Mouse (Mus musculus): Measurements from ENCODE around the gene Cenpi.
"Not testable (repeated sequence)": the region's sequence is repeated elsewhere in the genome, so short reads cannot be mapped to it uniquely, and the experiment has no call there.

The Cenpi gene

DNA sequence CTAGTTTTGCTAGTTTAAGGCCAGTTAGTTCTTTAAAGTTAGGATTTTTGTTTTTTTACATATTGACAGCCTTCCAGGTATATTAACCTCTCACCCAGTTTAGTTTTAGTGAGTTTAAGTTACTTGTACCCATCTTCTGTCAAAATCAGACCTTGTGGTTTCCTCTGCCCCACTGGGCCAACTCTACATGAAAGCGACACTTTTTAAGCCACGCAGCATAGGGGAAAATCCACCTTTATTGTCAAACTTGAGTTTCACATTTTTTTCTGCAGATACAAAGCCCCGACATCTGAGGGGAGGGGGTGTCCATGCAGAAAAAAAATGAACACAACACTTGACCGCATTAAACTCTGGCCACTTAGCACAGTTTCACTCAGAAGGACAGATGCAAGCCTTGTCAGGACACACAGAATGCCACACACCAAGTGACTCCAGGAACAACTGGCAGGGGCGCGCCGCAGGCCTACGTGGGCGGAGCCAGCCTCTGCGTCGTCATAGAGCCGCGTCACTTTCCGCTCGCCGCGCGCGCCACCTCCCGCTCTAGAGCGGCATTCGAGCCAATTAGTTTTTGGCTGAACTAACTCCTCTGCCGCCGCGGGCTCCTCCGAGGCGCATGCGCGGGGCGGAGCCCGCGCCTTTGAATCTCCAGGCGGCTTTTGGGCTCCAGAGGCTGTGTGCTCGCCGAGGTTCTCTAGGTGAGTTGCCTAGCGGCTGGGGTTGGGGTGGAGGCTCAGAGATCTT lies at the start of gene Cenpi:
Cenpi (plus strand) TSS at position 551 of the 741 bp plus-strand sequence.
- peak; percentile 75 for DNase-seq (ENCODE audit: low read depth, low spot score)

DNA sequence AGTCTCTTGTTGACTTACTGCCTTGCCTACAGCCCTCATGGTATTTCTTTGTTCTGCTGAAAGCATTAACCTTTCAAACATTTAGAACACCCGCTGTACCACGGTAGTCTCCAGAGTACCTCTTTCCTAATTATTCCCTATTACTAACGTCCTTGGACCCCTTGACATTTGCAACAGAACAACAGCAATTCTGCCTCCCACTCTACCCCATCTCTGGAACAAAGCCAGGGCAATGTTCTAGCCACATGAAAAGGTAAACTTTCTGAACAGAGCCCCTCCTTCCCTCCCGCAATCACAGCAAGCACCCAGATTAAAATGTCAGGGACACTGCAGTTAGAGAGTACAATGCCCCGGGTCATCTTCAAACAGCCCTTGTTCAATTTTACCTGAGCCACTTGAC lies 46.7 kb upstream of the Cenpi start:
- DNase-seq (ENCODE audit: low read depth, low spot score) = no peak

DNA sequence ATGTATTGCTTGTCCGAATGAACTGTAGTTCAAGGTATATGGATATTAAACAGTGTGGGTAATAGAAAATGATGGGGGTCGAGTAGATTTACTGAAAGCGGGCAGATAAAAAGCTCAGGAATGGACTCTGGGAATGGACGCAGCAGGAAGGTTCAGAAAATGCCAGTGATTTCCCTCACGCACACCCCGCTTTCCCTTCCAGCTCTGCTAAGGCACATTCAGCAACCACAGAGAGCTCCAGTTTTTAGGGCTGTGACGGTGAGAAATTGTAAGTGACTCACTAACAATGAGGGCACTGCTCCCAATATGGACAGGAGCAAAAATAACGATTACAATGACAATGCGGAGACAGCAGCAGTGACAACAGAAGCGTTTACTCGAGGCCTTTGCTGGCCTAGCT lies 45.8 kb upstream of the Cenpi start:
- DNase-seq (ENCODE audit: low read depth, low spot score) = no peak

DNA sequence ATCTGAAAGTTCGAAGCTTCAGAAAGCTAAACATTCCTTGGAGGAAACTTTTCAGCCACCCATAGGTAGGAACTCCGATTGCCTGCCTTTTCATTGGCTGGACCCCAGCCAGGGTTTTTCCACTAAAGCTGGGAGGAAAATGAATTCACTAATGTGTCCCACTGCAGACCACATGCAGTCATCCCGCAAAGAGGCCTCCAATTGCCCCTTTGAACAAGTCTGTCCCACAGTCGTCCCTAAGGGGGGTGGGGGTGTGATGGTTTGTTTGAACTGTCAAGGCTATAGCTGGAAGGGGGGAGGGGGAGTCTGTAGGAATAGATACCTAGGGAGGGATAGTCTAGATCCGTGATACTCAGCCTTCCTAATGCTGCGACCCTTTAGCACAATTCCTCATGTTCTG lies 32.2 kb upstream of the Cenpi start:
- no peak for DNase-seq (ENCODE audit: low read depth, low spot score)

DNA sequence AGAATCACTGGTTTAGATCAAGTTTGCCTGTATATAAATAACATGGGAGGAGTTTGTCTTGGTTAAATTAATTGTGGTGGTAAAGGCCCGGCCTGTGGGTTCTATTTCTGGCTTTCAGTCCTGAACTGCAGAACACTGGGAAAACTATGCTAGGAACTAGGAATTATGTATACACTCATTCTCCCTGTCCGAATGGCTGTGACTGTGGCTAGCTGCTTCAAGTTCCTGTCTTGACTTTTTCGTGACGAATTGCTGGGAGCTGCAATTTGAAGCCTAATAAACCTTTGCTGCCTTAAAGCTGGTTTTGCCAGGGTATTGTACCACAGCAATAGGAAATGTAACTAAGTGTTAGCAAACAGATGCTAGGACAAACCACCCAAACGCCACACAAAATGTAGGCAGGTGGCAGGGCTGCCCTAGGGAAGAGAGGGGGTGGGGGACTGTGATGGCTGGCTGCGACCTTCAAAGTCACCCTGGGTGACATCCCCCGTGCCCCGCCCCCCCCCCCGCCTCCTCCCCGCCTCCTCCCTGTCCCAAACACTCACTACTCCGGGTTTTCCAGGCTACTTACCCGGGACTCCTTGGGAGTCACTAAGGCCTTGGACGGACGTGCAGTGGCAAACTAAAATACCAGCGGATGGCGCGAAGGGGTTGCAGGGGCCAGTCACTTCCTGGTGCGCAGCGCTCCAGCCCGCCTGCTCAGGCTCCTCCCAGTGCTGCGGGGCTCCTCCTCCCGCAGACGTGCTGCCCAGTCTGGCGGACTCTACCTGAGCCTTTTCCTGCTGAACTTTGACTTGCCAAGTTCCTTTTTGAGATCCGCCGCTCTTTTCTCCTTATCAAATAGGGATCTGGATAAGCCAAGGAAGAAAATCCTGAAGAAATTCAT lies 31.4 kb upstream of the Cenpi start, which contains the start of gene Trmt2b:
Trmt2b (minus strand) TSS at position 710 of the 886 bp plus-strand sequence.
- no peak for DNase-seq (ENCODE audit: low read depth, low spot score)

DNA sequence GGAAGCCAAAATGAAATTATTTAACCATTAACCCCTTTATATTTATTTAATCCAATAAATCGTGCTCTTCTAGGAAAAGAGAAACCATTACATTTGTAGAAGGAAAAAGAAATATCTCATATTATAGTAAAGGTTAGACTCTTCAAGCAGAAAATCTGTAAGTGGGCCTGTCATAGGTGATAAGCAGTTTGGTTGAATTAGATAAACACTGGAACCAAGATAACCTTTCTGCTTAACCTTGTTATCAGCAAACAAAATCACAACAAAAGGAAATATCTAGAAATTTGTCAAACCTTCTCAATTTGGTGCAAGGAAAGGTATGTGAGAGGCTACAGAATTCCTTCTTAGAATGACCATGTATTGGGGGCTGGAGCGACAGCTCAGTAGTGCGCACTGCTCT lies 27.4 kb upstream of the Cenpi start:
- no peak for DNase-seq (ENCODE audit: low read depth, low spot score)

DNA sequence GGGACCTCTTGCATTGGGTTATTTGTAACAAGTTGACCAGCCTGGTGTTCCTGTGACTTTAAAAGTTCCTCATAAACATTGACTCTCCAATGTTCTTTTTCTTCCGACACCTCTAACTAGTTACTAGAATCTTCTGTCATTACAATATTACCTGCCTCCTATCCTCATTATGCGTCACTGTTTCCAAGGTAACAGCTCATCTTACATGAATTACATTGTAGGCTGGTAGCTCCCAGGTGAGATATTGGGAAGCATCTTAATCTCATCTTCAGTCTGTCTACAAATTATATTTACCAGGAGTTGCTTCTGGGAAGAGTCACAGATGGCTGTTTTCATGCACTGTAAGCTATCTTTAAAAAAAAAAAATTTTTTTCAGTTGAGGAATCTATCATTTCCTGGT lies 22.8 kb upstream of the Cenpi start:
- no peak for DNase-seq (ENCODE audit: low read depth, low spot score)

DNA sequence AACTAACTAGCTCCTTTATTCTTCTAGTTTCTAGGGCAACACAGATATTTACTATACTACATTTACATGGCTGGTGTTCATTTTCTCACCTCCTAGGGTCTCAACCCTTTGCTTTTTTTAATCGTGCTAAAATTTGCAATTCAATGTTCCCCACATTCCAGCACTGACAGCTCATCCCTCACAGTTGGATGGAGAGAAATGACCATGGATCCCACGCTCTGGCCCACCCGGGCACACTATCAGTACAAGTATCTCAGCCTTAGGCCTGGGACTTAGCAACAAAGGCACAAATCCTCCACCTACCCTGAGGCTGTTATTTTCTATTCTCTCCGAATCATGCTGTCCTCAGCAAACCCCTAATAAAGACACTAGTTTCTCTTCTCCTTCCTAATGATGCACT lies 22.1 kb upstream of the Cenpi start:
- DNase-seq (ENCODE audit: low read depth, low spot score) = no peak

DNA sequence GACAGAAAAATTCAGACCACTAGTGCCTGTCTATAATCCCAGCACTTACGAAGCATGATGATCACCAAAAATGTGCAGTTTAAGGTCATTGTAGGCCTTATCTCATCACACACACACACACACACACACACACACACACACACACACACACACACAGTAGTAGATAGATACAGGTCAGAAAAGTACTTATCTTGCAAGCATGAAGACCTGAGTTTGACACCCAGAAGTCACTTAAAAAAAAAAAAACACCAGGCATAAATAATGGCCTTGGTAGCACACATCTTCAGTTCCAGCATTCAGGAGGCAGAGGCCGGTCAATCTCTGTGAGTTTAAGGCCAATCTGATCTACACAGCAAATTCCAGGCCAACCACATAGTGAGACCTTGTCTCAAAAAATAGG lies 20.6 kb upstream of the Cenpi start:
- no peak for DNase-seq (ENCODE audit: low read depth, low spot score)

DNA sequence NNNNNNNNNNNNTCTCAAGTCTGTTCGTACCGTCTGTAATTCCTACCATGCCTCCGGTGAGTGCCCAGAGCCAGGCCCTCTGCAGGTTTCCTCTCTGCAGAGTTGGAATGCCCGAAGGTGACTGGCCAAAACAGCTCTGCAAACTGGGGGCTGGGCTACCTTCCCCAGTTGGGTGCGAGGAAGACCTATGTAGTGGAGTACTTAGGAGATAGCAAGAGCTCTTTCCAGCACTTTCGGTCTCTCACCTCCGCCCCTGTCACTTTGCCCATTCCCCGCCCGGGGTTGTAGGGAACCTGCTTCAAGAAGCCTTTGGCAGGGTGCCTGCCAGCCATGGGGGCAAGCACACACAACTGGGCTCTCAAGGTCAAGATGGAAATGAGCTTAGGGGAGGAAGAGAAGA lies 11.6 kb upstream of the Cenpi start:
- no peak for DNase-seq (ENCODE audit: low read depth, low spot score)

DNA sequence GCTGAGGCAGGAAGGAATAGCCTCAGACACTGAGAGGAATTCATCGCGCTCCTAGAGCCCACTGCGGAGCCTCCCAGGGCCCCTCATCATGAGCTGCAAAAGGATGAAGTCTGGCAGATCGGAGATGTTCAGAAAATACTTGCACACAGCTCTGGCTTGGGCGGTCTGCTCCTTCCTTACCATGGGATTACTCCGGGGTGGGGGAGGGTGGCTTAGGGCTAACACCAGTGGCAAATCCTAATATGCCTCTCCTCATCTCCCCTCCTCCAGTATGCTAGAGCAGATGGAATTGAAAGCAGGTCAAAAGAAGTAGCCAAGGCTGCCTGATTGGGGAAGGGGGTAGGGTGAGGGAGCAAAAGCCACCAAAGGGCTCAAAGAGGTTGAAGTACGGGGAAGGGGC lies 11.1 kb upstream of the Cenpi start:
- DNase-seq (ENCODE audit: low read depth, low spot score) = no peak

DNA sequence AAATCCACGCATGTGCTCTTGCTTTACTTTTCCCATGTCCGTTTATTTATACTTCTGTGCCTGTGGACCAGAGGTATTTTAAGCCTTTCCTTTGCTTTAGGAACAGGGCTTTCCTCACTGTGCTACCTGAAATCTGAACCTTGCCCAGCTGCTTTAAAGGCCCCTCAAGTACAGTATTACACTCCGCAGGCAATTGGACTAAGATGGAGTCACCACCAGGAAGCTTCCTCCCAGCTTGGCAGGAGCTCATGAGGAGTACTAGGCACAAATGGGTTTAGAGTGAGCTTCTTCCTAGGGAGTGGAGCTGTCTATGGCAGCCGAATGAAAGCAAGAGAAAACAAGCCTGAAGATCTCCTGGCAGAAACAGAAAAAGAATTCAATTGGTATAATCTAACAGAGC lies 10.7 kb upstream of the Cenpi start:
- no peak for DNase-seq (ENCODE audit: low read depth, low spot score)

DNA sequence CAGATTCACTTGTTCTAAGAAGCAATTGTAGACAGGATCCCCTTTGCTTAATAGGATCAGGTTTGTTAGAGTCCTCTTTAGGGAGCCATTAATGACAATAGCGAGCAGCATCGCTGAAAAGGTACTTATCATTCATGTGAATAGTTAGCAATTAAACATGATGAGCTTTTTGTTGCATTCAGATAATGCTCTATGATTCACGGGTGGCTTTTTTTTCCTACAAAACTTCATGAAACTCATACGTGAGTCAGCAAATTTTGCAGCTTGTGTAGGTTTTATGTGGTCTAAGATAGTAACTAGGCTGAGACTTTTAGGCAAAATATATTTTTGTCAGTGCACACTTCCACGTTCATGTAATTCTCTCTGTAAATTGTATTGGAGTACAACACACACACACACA lies 7.7 kb upstream of the Cenpi start:
- no peak for DNase-seq (ENCODE audit: low read depth, low spot score)

DNA sequence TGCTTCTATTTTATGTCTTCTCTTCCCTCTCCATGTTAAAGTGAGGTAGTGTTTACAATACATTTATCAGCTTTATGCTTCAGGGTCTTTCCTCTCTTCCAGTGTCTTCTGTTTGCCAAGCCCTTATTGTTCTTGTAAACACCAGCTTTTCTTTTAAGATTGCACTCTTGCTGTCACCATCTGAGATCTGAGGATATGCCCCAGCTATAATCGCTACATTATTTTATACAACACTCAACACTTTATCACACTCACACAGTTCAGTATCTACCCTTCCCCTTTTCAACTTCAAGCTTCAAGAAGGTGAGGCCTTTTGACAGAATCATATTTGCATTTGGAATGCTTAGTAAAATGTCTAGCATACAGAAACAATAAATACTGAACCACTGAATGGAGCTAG lies 4.6 kb upstream of the Cenpi start:
- no peak for DNase-seq (ENCODE audit: low read depth, low spot score)

DNA sequence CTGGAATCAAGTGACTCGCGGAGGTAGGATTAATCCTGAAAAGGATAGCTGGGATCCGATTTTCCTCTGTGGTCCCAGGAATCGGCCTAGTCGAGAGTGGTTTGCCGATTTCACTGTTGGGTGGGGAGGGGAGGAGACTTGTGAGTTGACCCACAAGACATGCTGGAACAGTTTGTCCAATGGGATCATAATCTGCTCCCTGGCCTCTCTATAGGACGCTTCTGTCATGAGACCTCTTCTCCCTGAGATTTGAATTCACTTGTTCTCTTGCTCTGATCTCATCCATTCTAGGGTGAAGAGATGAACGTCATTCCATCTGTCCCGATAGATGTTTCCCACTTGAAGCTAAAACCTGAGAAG lies 371 bp downstream of the Cenpi start:
- DNase-seq (ENCODE audit: low read depth, low spot score) = no peak

DNA sequence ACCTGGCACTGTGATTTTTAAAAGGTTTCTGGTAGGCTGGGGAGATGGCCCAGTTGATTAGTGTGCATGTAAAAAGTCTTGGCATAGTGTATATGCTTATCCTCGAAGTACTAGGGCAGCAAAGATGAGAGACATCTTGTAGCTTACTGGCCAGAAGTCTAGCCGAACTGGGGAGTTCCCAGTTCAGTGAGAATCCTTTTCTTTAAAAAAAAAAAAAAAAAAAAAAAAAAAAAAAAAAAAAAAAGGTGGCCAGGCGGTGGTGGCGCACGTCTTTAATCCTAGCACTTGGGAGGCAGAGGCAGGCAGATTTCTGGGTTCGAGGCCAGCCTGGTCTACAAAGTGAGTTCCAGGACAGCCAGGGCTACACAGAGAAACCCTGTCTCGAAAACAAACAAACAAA lies 3.3 kb downstream of the Cenpi start:
- DNase-seq (ENCODE audit: low read depth, low spot score) = not testable (repeated sequence)

DNA sequence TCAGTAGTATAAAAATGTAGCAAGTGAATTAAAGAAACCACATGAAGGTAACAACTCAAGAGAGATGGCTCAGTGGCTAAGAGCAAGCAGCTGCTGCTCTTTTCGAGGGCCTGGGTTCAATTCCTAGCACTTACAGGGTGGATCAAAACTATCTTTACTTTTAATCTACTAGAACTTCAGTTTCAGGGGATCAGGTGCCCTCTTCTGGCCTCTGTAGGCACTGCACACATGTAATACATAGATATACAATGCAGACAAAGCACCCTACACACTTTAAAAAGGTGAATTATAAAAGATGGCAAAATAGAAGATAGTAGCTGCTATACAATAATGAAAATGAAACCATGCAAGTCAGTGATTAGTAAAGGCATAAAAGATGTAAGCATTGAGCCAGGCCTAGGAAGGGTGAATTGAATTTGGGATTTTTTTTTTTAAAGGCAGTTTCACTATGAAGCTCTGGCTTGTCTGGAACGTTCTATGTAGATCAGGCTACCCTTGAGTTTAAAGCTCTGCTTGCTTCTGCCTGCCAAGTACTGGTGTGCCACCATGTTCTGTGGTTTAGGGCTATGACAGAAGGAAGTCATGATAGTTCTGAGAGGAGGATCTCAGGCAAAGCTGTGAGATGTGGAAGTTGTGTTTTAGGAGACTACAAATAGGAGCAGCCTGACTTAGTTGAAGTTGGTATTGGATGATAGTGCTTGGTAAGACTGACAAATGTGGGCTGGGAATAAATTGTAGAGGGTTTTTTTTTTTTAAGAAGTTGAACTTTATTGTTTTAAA lies 11.5 kb downstream of the Cenpi start:
- DNase-seq (ENCODE audit: low read depth, low spot score) = no peak

DNA sequence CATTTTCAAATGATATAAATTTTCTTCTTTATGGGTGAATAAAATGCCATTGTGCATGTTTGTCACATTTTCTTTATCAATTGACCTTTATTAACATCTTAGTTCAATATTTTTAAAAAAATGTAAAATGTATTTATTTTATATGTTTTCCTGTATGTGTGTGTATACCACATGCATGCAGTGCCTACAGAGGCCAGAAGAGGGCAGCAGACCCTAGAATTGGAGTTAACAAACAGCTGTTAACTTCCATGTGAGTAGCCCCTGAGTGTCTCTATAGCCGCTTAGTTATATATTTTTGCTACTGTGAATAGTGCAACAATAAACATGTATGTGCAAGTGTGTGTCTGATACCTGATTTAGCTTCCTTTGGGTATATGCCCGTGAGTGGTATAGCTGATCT lies 25.4 kb downstream of the Cenpi start:
- no peak for DNase-seq (ENCODE audit: low read depth, low spot score)

DNA sequence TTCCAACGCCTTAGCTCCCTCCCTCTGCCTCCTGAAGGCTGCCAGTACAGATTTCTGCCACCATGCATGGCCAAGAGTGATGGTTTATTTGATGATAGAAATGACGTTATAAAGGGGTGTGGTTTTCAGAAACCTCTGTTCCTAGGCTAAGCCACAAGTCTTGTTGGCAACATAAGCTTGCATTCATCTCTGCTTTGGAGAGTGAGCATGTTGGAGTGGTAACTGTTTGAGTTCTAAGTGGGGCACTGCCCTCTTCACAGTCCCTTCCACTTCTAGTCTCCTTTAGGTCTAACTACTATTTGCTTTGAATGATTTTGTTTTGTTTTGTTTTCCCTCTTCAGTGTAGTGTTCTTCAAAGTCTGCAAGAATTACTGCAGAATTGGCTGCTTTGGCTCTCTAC lies 34.9 kb downstream of the Cenpi start:
- DNase-seq (ENCODE audit: low read depth, low spot score) = no peak

DNA sequence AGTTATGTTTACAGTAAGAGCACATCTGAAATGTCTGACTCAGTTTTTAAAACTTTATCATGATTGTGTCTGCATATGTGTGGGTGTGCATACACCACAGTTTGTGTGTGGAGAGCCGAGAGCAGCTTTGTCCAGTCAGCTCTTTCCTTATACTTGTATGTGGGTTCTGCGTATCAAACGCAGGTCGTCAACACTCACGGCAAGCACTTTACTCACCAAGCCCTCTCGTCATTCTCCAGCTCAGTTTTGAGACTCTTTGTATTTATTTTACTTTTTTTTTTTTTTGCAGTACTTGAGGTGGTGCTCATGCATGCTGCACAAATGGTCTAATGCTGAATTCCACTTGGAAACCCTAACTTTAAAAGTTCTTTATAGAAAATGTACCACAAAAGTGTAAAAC lies 42.3 kb downstream of the Cenpi start:
- DNase-seq (ENCODE audit: low read depth, low spot score) = no peak

DNA sequence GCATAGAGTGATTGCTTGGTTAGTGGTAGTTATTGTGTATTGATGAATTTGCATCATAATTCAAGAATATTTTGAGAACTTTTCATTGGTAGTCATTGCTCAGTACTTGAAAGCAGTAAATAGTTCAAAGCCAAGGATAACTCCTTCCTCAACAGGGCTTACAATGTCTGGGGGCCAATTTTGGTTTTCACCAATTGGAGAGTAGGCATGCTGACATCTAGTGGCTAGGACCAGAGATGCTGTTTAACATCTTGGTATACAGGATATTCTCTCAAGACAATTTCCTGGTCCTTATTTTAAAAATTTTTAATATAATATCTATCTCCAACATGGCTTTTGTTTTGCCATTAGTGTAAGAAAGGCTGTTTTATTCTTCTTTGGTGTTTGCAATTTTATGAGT lies 46.0 kb downstream of the Cenpi start:
- no peak for DNase-seq (ENCODE audit: low read depth, low spot score)

DNA sequence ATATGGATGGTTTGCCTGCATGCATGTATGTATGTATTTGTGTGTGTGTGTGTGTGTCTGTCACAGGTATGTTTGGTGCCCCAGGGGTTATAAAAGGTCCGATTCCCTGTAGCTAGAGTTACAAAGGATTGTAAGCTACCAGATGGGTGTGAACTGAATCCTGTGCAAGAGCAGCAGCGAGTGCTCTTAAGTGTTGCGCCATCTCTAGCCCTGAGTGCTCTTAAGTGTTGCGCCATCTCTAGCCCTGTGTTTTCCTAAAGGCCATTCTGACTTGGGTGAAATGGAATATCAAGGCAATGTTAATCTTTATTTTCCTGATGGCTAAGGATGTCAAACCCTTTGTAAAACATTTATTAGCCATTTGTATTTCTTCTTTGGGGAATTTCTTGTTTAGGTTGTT lies 51.5 kb downstream of the Cenpi start:
- no peak for DNase-seq (ENCODE audit: low read depth, low spot score)
